Mouse (Mus musculus) limb, embryonic 10.5 days (tissue): ENCODE data around the gene Rab3ip. TPM values are rescaled to one million over a fixed set of nuclear protein-coding genes. Genes with fewer than 3 reads are reported as not detected.

ENCODE experiments used
- DNase-seq: peaks from one replicate; pipeline ENCODE4 v3.0.0-alpha.2; 2017; ENCODE audit warnings: low spot score
- H3K27ac ChIP-seq: fragments of 300-500 bp; sonication (generic); 2 replicates; pipeline ENCODE4 v1.5.1; 2016; ENCODE audit warnings: mild to moderate bottlenecking
- H3K27me3 ChIP-seq: fragments of 300-500 bp; sonication (generic); 2 replicates; pipeline ENCODE4 v1.6.1; 2016; ENCODE audit warnings: low read depth, mild to moderate bottlenecking; ENCODE audit not compliant: poor library complexity, severe bottlenecking
- H3K36me3 ChIP-seq: fragments of 300-500 bp; sonication (generic); 2 replicates; pipeline ENCODE4 v1.6.1; 2016; ENCODE audit warnings: mild to moderate bottlenecking, moderate library complexity
- H3K4me1 ChIP-seq: fragments of 300-500 bp; sonication (generic); 2 replicates; pipeline ENCODE4 v1.6.1; 2016
- H3K4me3 ChIP-seq: fragments of 300-500 bp; sonication (generic); 2 replicates; pipeline ENCODE4 v1.5.1; 2016; ENCODE audit warnings: mild to moderate bottlenecking, moderate library complexity
- H3K9me3 ChIP-seq: fragments of 300-500 bp; sonication (generic); replicated peaks from 2 replicates; pipeline ENCODE4 v1.6.1; 2016; ENCODE audit warnings: mild to moderate bottlenecking
- WGBS: fragments of 180-500 bp; shearing (Covaris S2); methylation state at CpG from one replicate; pipeline ENCODE4 v1.1.7; 2016; 5-methylcytosine and 5-hydroxymethylcytosine counted together
- polyA plus RNA-seq: library from polyadenylated mRNA; unstranded; fragments of >200 nt; fragmentation: Nextera tagmentation; extraction: Ambion mirVana; gene quantifications from 2 replicates; pipeline ENCODE4 v1.2.1, GENCODE M21; 2016

Gene Rab3ip
- polyA plus RNA-seq, result 36.7 and 40.0 TPM in 2 replicates

- Histone ChIP-seq H3K4me3 (peak within 1 kb of the TSS; percentile 95), H3K9me3 (no peaks in the 10 kb centered on the region), H3K27ac (peak within 1 kb of the TSS; percentile 91), H3K36me3 (peaks cover 3% of the 10 kb centered on the region; the same call in 1 of the 2 replicates), H3K4me1 (peaks cover 39% of the 10 kb centered on the region), H3K27me3 (no peaks in the 10 kb centered on the region)
- WGBS, result under 1% methylated on average over 99 of the region's 103 CpGs
- DNase-seq, result peak; percentile 98
These were observed at the start of gene Rab3ip for GRCm38 (mm10) chr10:116950009-116950769. Rab3ip (minus strand) TSS chr10:116950769.

GRCm38 (mm10) chr10:116998716-116999455 is 48.3 kb upstream of the Rab3ip start:
- Histone ChIP-seq H3K9me3 (no peaks in the 10 kb centered on the region), H3K4me3 (no peak overlapping the region), H3K27ac (no peak overlapping the region), H3K4me1 (peaks cover 5% of the 10 kb centered on the region; the same call in 1 of the 2 replicates), H3K36me3 (no peaks in the 10 kb centered on the region), H3K27me3 (no peaks in the 10 kb centered on the region)
- DNase-seq, result no peak
- WGBS, result 89% methylated on average over 17 of the region's 17 CpGs

GRCm38 (mm10) chr10:116996236-116996600 is 45.6 kb upstream of the Rab3ip start:
- H3K36me3 ChIP-seq, result no peaks in the 10 kb centered on the region
- H3K4me3 ChIP-seq, result no peak overlapping the region
- no peak for DNase-seq
- H3K4me1 ChIP-seq, result peaks cover 5% of the 10 kb centered on the region; the same call in 1 of the 2 replicates
- H3K9me3 ChIP-seq, result no peaks in the 10 kb centered on the region
- 74% methylated on average over 6 of the region's 6 CpGs for WGBS
- no peak overlapping the region for H3K27ac ChIP-seq
- H3K27me3 ChIP-seq, result no peaks in the 10 kb centered on the region

GRCm38 (mm10) chr10:116995584-116996235 is 45.1 kb upstream of the Rab3ip start:
- no peaks in the 10 kb centered on the region for H3K27me3 ChIP-seq
- 72% methylated on average over 6 of the region's 6 CpGs for WGBS
- no peak overlapping the region for H3K27ac ChIP-seq
- no peak overlapping the region for H3K4me3 ChIP-seq
- DNase-seq, result no peak
- no peaks in the 10 kb centered on the region for H3K36me3 ChIP-seq
- H3K9me3 ChIP-seq, result no peaks in the 10 kb centered on the region
- H3K4me1 ChIP-seq, result peaks cover 5% of the 10 kb centered on the region; the same call in 1 of the 2 replicates

- Histone ChIP-seq H3K4me1 (peaks cover 5% of the 10 kb centered on the region; the same call in 1 of the 2 replicates), H3K4me3 (no peak overlapping the region), H3K9me3 (no peaks in the 10 kb centered on the region), H3K27ac (no peak overlapping the region), H3K36me3 (no peaks in the 10 kb centered on the region), H3K27me3 (no peaks in the 10 kb centered on the region)
- DNase-seq, result no peak
- WGBS, result 84% methylated on average over 5 of the region's 5 CpGs
These were observed 44.6 kb upstream of the Rab3ip start for GRCm38 (mm10) chr10:116995162-116995561.

GRCm38 (mm10) chr10:116993971-116994370 is 43.4 kb upstream of the Rab3ip start:
- peaks cover 5% of the 10 kb centered on the region; the same call in 1 of the 2 replicates for H3K4me1 ChIP-seq
- WGBS, result 91% methylated on average over 8 of the region's 8 CpGs
- no peak overlapping the region for H3K27ac ChIP-seq
- H3K9me3 ChIP-seq, result no peaks in the 10 kb centered on the region
- DNase-seq, result no peak
- no peaks in the 10 kb centered on the region for H3K36me3 ChIP-seq
- H3K4me3 ChIP-seq, result no peak overlapping the region
- H3K27me3 ChIP-seq, result no peaks in the 10 kb centered on the region

- DNase-seq, result no peak
- 58% methylated on average over 21 of the region's 21 CpGs for WGBS
- no peaks in the 10 kb centered on the region for H3K36me3 ChIP-seq
- H3K27ac ChIP-seq, result no peak within 1 kb of the TSS
- no peaks in the 10 kb centered on the region for H3K9me3 ChIP-seq
- no peak within 1 kb of the TSS for H3K4me3 ChIP-seq
- H3K27me3 ChIP-seq, result 0 out of 2 replicates have a peak, but pooled peaks cover 7% of the 10 kb centered on the region
- H3K4me1 ChIP-seq, result peaks cover 8% of the 10 kb centered on the region; the same call in 1 of the 2 replicates
These were observed 35.9 kb upstream of the Rab3ip start, which contains the start of gene Best3 for GRCm38 (mm10) chr10:116986264-116987082. Best3 (plus strand) TSS chr10:116986314.

GRCm38 (mm10) chr10:116984836-116985235 is 34.3 kb upstream of the Rab3ip start:
- no peaks in the 10 kb centered on the region for H3K36me3 ChIP-seq
- no peak for DNase-seq
- no peak overlapping the region for H3K4me3 ChIP-seq
- H3K27me3 ChIP-seq, result 0 out of 2 replicates have a peak, but pooled peaks cover 7% of the 10 kb centered on the region
- no peaks in the 10 kb centered on the region for H3K9me3 ChIP-seq
- 76% methylated on average over 12 of the region's 12 CpGs for WGBS
- peaks cover 8% of the 10 kb centered on the region; the same call in 1 of the 2 replicates for H3K4me1 ChIP-seq
- H3K27ac ChIP-seq, result no peak overlapping the region

GRCm38 (mm10) chr10:116982526-116982925 is 32.0 kb upstream of the Rab3ip start:
- no peaks in the 10 kb centered on the region for H3K36me3 ChIP-seq
- no peak overlapping the region for H3K4me3 ChIP-seq
- no peaks in the 10 kb centered on the region for H3K9me3 ChIP-seq
- H3K27ac ChIP-seq, result no peak overlapping the region
- no peak for DNase-seq
- 0 out of 2 replicates have a peak, but pooled peaks cover 7% of the 10 kb centered on the region for H3K27me3 ChIP-seq
- peaks cover 8% of the 10 kb centered on the region for H3K4me1 ChIP-seq
- WGBS, result 77% methylated on average over 3 of the region's 4 CpGs

GRCm38 (mm10) chr10:116980888-116981287 is 30.3 kb upstream of the Rab3ip start:
- Histone ChIP-seq H3K4me3 (no peak overlapping the region), H3K27ac (no peak overlapping the region), H3K4me1 (peaks cover 4% of the 10 kb centered on the region; the same call in 1 of the 2 replicates), H3K9me3 (no peaks in the 10 kb centered on the region), H3K36me3 (no peaks in the 10 kb centered on the region), H3K27me3 (no peaks in the 10 kb centered on the region)
- peak; percentile 40 for DNase-seq
- WGBS, result 63% methylated on average over 3 of the region's 3 CpGs

GRCm38 (mm10) chr10:116980273-116980672 is 29.7 kb upstream of the Rab3ip start:
- Histone ChIP-seq H3K4me3 (no peak overlapping the region), H3K36me3 (no peaks in the 10 kb centered on the region), H3K27ac (no peak overlapping the region), H3K9me3 (no peaks in the 10 kb centered on the region), H3K27me3 (no peaks in the 10 kb centered on the region), H3K4me1 (peaks cover 4% of the 10 kb centered on the region; the same call in 1 of the 2 replicates)
- DNase-seq, result no peak
- 89% methylated on average over 4 of the region's 4 CpGs for WGBS

- no peak for DNase-seq
- H3K36me3 ChIP-seq, result no peaks in the 10 kb centered on the region
- no peaks in the 10 kb centered on the region for H3K27me3 ChIP-seq
- no peak overlapping the region for H3K27ac ChIP-seq
- H3K4me3 ChIP-seq, result no peak overlapping the region
- WGBS, result 92% methylated on average over 9 of the region's 9 CpGs
- peaks cover 4% of the 10 kb centered on the region; the same call in 1 of the 2 replicates for H3K4me1 ChIP-seq
- no peaks in the 10 kb centered on the region for H3K9me3 ChIP-seq
These were observed 28.3 kb upstream of the Rab3ip start for GRCm38 (mm10) chr10:116978841-116979240.
